Mouse (Mus musculus) forebrain, embryonic 16.5 days (tissue): Measurements from ENCODE around the gene Cd300ld. TPM values are rescaled to one million over a fixed set of nuclear protein-coding genes. Genes with fewer than 3 reads are reported as not detected.
"Not testable (repeated sequence)": the region's sequence is repeated elsewhere in the genome, so short reads cannot be mapped to it uniquely, and the experiment has no call there.

ENCODE experiments used
- ATAC-seq: fragments of 200-750 bp; cut with Nextera tagmentation; 2 replicates; pipeline ENCODE4 v1.8.0; 2017; ENCODE audit warnings: mild to moderate bottlenecking, moderate library complexity
- H3K27ac ChIP-seq: fragments of 300-500 bp; sonication (generic); 2 replicates; pipeline ENCODE4 v1.5.1; 2014; ENCODE audit warnings: low read length, control low read depth
- H3K27me3 ChIP-seq: fragments of 300-500 bp; sonication (generic); replicated peaks from 2 replicates; pipeline ENCODE4 v1.6.1; 2014; ENCODE audit warnings: low read length; ENCODE audit not compliant: control insufficient read depth, insufficient read depth
- H3K36me3 ChIP-seq: fragments of 300-500 bp; sonication (generic); 2 replicates; pipeline ENCODE4 v1.6.1; 2014; ENCODE audit not compliant: control insufficient read depth, insufficient read depth
- H3K4me1 ChIP-seq: fragments of 300-500 bp; sonication (generic); replicated peaks from 2 replicates; pipeline ENCODE4 v1.6.1; 2014; ENCODE audit warnings: low read length; ENCODE audit not compliant: control insufficient read depth, insufficient read depth
- H3K4me2 ChIP-seq: fragments of 300-500 bp; sonication (generic); 2 replicates; pipeline ENCODE4 v1.6.1; 2014; ENCODE audit warnings: mild to moderate bottlenecking, low read length, control low read depth
- H3K4me3 ChIP-seq: fragments of 300-500 bp; sonication (generic); replicated peaks from 2 replicates; pipeline ENCODE4 v1.5.1; 2014; ENCODE audit warnings: mild to moderate bottlenecking, low read length, control low read depth
- H3K9ac ChIP-seq: fragments of 300-500 bp; sonication (generic); replicated peaks from 2 replicates; pipeline ENCODE4 v1.6.1; 2014; ENCODE audit warnings: low read depth, low read length, control low read depth
- H3K9me3 ChIP-seq: fragments of 300-500 bp; sonication (generic); 2 replicates; pipeline ENCODE4 v1.6.1; 2016; ENCODE audit warnings: low read length; ENCODE audit not compliant: control insufficient read depth
- WGBS: fragments of 180-500 bp; shearing (Covaris S2); extraction: QIAGEN DNeasy Blood & Tissue Kit; methylation state at CpG from one replicate; pipeline ENCODE4 v1.1.7; 2014; 5-methylcytosine and 5-hydroxymethylcytosine counted together
- polyA plus RNA-seq: library from polyadenylated mRNA; unstranded; fragments of >200 nt; fragmentation: Nextera tagmentation; extraction: Ambion mirVana; gene quantifications from 2 replicates; pipeline ENCODE4 v1.2.1, GENCODE M21; 2015

Cd300ld gene
- polyA plus RNA-seq = not detected in 2 replicates

DNA sequence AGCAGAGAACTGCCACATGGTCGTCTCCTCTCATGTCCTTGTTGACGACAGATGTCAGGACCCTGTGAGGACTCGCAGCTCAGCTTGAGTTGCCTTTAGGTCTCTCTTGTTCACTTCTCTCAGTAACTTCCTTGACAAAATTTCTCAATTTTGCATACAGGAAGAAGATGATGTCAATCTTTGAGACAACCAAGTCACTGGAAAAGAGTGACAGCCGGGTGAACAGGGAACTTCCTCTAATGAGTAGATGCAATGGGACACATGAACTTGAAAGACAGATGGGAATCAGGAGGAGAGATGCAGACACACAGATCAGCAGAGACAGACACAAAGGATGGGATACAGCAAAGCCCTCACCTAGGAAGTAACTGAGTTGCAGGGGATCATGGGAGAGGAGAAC is at the start of gene Cd300ld:
TSS of gene Cd300ld (minus strand) at position 130 of the 400 bp plus-strand sequence.
- Histone ChIP-seq H3K27me3 (no peaks in the 10 kb centered on the region), H3K9ac (no peak within 1 kb of the TSS), H3K27ac (no peak within 1 kb of the TSS), H3K36me3 (no peaks in the 10 kb centered on the region), H3K4me2 (no peak within 1 kb of the TSS), H3K4me1 (no peaks in the 10 kb centered on the region), H3K4me3 (no peak within 1 kb of the TSS), H3K9me3 (no peaks in the 10 kb centered on the region)
- no peak for ATAC-seq
- 89% methylated on average over 4 of the region's 4 CpGs for whole genome bisulfite sequencing

GRCm38 (mm10) chr11:115037669-115038068 is 47.9 kb upstream of the Cd300ld start, which contains the start of gene Cd300ld5:
Gene Cd300ld5 (minus strand): TSS chr11:115037769.
- not testable (repeated sequence) for H3K27me3 ChIP-seq, ATAC-seq, H3K27ac ChIP-seq, H3K4me2 ChIP-seq, H3K4me1 ChIP-seq, H3K9me3 ChIP-seq, H3K4me3 ChIP-seq, H3K9ac ChIP-seq, H3K36me3 ChIP-seq
- WGBS = no CpG with 5 or more reads among the region's 6 CpGs

DNA sequence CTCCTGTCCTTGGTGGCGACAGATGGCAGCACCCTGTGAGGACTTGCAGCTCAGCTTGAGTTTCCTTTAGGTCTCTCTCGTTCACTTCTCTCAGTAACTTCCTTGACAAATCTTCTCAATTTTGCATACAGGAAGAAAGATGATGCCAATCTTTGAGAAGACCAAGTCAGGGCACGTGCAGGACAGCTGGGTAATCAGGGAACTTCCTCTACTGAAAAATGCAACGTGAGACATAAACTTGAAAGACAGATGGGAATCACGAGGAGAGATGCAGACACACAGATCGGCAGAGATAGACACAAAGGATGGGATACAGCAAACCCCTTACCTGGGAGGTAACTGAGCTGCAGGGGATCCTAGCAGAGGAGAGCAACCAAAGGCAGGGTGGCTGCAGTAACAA is 37.2 kb upstream of the Cd300ld start, which contains the start of gene Cd300ld4:
TSS of gene Cd300ld4 (minus strand) at position 101 of the 400 bp plus-strand sequence.
- not testable (repeated sequence) for ATAC-seq, H3K4me2 ChIP-seq, H3K27ac ChIP-seq, H3K36me3 ChIP-seq, H3K9me3 ChIP-seq, H3K4me3 ChIP-seq, H3K27me3 ChIP-seq, H3K9ac ChIP-seq, H3K4me1 ChIP-seq
- no CpG with 5 or more reads among the region's 6 CpGs for WGBS

- ATAC-seq, H3K36me3 ChIP-seq, H3K4me2 ChIP-seq, H3K27me3 ChIP-seq, H3K27ac ChIP-seq, H3K9ac ChIP-seq, H3K9me3 ChIP-seq, H3K4me3 ChIP-seq, H3K4me1 ChIP-seq: not testable (repeated sequence)
- WGBS = no CpG with 5 or more reads among the region's 7 CpGs
Observed at GRCm38 (mm10) chr11:115016093-115016492, 26.4 kb upstream of the Cd300ld start, which contains the start of gene Cd300ld2. Gene Cd300ld2 (minus strand): TSS chr11:115016193.

GRCm38 (mm10) chr11:115004070-115004469 is 14.3 kb upstream of the Cd300ld start:
- no peak for ATAC-seq
- no peak overlapping the region for H3K9ac ChIP-seq
- H3K4me3 ChIP-seq = no peak overlapping the region
- no peaks in the 10 kb centered on the region for H3K9me3 ChIP-seq
- WGBS = 87% methylated on average over 5 of the region's 5 CpGs
- H3K4me2 ChIP-seq = no peak overlapping the region
- no peaks in the 10 kb centered on the region for H3K27me3 ChIP-seq
- no peak overlapping the region for H3K27ac ChIP-seq
- H3K36me3 ChIP-seq = no peaks in the 10 kb centered on the region
- no peaks in the 10 kb centered on the region for H3K4me1 ChIP-seq

GRCm38 (mm10) chr11:115001474-115002040 is 11.8 kb upstream of the Cd300ld start, which contains the start of gene Cd300c2:
Gene Cd300c2 (minus strand): TSS chr11:115001880.
- no peaks in the 10 kb centered on the region for H3K4me1 ChIP-seq
- H3K9ac ChIP-seq = no peak within 1 kb of the TSS
- H3K27ac ChIP-seq = no peak within 1 kb of the TSS
- H3K4me2 ChIP-seq = no peak within 1 kb of the TSS
- WGBS = 80% methylated on average over 7 of the region's 7 CpGs
- ATAC-seq = no peak
- no peaks in the 10 kb centered on the region for H3K36me3 ChIP-seq
- H3K27me3 ChIP-seq = no peaks in the 10 kb centered on the region
- H3K9me3 ChIP-seq = no peaks in the 10 kb centered on the region
- H3K4me3 ChIP-seq = no peak within 1 kb of the TSS

GRCm38 (mm10) chr11:114981866-114982265 is 7.9 kb downstream of the Cd300ld start:
- H3K27ac ChIP-seq = no peak overlapping the region
- no peak overlapping the region for H3K4me2 ChIP-seq
- H3K9me3 ChIP-seq = peaks cover 13% of the 10 kb centered on the region
- H3K36me3 ChIP-seq = no peaks in the 10 kb centered on the region
- H3K27me3 ChIP-seq = no peaks in the 10 kb centered on the region
- H3K4me1 ChIP-seq = no peaks in the 10 kb centered on the region
- H3K4me3 ChIP-seq = no peak overlapping the region
- no peak overlapping the region for H3K9ac ChIP-seq
- no peak for ATAC-seq
- 77% methylated on average over 4 of the region's 4 CpGs for WGBS

- no peak overlapping the region for H3K4me3 ChIP-seq
- H3K4me1 ChIP-seq = no peaks in the 10 kb centered on the region
- H3K27ac ChIP-seq = no peak overlapping the region
- no peak overlapping the region for H3K9ac ChIP-seq
- ATAC-seq = no peak
- no peak overlapping the region for H3K4me2 ChIP-seq
- 79% methylated on average over 10 of the region's 10 CpGs for WGBS
- H3K27me3 ChIP-seq = no peaks in the 10 kb centered on the region
- H3K36me3 ChIP-seq = no peaks in the 10 kb centered on the region
- peaks cover 3% of the 10 kb centered on the region; the same call in 1 of the 2 replicates for H3K9me3 ChIP-seq
Observed at GRCm38 (mm10) chr11:114972726-114973125, 17.0 kb downstream of the Cd300ld start.

- WGBS = 84% methylated on average over 9 of the region's 9 CpGs
- Histone ChIP-seq H3K9ac (no peak within 1 kb of the TSS), H3K27ac (no peak within 1 kb of the TSS), H3K4me2 (no peak within 1 kb of the TSS), H3K4me3 (no peak within 1 kb of the TSS), H3K36me3 (no peaks in the 10 kb centered on the region), H3K4me1 (no peaks in the 10 kb centered on the region), H3K27me3 (no peaks in the 10 kb centered on the region), H3K9me3 (no peaks in the 10 kb centered on the region; the same call in 1 of the 2 replicates)
- ATAC-seq = no peak
Observed at GRCm38 (mm10) chr11:114968752-114969207, 20.9 kb downstream of the Cd300ld start, which contains the start of gene Cd300c. Gene Cd300c (minus strand): TSS chr11:114969157.
